Mouse (Mus musculus): ENCODE results near the gene Vgll4. TPM values are rescaled to one million over a fixed set of nuclear protein-coding genes. Genes with fewer than 3 reads are reported as not detected.

The Vgll4 gene
- polyA plus RNA-seq, 2 experiments, result 4.6 to 5.5 TPM

GRCm38 (mm10) chr6:114958249-114959011 lies 11.4 kb downstream of the Vgll4 start:
- Histone ChIP-seq H3K9ac (replicated peaks) (no peak overlapping the region), H3K4me1 (replicated peaks; ENCODE audit: control insufficient read depth in 2 of 2, insufficient read depth in 2 of 2, low read length in 1 of 2) (no peaks in the 10 kb centered on the region), H3K4me3 (ENCODE audit: insufficient read depth in 1 of 2, low read depth in 2 of 2, low read length in 2 of 2) (no peak overlapping the region), H3K9me3 (ENCODE audit: control insufficient read depth, low read length) (no peaks in the 10 kb centered on the region), H3K36me3 (replicated peaks; ENCODE audit: control insufficient read depth, insufficient read depth, low read depth) (no peaks in the 10 kb centered on the region), H3K4me2 (ENCODE audit: low read depth) (no peak overlapping the region), H3K27ac (no peak overlapping the region), H3K27me3 (ENCODE audit: control insufficient read depth, insufficient read depth, low read length) (no peaks in the 10 kb centered on the region)
- ATAC-seq (ENCODE audit: insufficient read depth) (no peak), DNase-seq (ENCODE audit: low read depth in 3 of 3, low spot score in 3 of 3) (no peak)
- 63% methylated on average over 10 of the region's 10 CpGs for WGBS (ENCODE audit: insufficient replicate concordance)
- TF ChIP-seq CTCF (IDR thresholded peaks at IDR 0.05; ENCODE audit: low read depth) (no peak), EP300 (IDR thresholded peaks at IDR 0.05; ENCODE audit: low read depth) (no peak)

DNA sequence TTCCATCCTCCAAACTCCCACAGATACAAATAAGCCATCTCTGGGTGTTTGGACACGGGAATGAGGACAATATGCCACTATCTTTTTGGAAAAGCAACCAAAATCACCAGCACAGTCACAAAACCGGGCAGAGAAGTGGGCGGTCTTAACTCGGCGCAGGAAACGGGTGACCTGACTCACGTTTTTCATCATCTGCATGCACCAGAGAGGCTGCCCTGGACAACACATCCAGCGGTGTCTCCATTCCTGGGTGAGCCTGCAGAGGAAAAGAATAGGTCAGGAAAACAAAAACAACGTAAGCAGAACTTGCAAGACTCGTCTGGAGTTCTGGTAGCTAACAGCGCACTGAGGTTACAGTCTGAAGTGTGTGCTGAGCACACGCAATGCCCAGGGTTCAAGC lies 12.0 kb downstream of the Vgll4 start:
- H3K36me3 ChIP-seq (replicated peaks; ENCODE audit: control insufficient read depth, insufficient read depth, low read depth), result no peaks in the 10 kb centered on the region
- H3K4me2 ChIP-seq (ENCODE audit: low read depth), result no peak overlapping the region
- no peak overlapping the region for H3K9ac ChIP-seq (replicated peaks)
- H3K4me1 ChIP-seq (replicated peaks; ENCODE audit: control insufficient read depth in 2 of 2, insufficient read depth in 2 of 2, low read length in 1 of 2), result no peaks in the 10 kb centered on the region
- no peaks in the 10 kb centered on the region for H3K9me3 ChIP-seq (ENCODE audit: control insufficient read depth, low read length)
- no peak for DNase-seq (ENCODE audit: low read depth in 3 of 3, low spot score in 3 of 3)
- H3K27ac ChIP-seq, result no peak overlapping the region
- 54% methylated on average over 12 of the region's 12 CpGs for WGBS (ENCODE audit: insufficient replicate concordance)
- TF ChIP-seq CTCF (IDR thresholded peaks at IDR 0.05; ENCODE audit: low read depth), result no peak
- TF ChIP-seq EP300 (IDR thresholded peaks at IDR 0.05; ENCODE audit: low read depth), result no peak
- H3K4me3 ChIP-seq (ENCODE audit: insufficient read depth in 1 of 2, low read depth in 2 of 2, low read length in 2 of 2), result no peak overlapping the region
- no peaks in the 10 kb centered on the region for H3K27me3 ChIP-seq (ENCODE audit: control insufficient read depth, insufficient read depth, low read length)
- no peak for ATAC-seq (ENCODE audit: insufficient read depth)

GRCm38 (mm10) chr6:114954496-114954895 lies 15.3 kb downstream of the Vgll4 start:
- ATAC-seq (ENCODE audit: insufficient read depth), result no peak
- no peak for TF ChIP-seq EP300 (IDR thresholded peaks at IDR 0.05; ENCODE audit: low read depth)
- TF ChIP-seq CTCF (IDR thresholded peaks at IDR 0.05; ENCODE audit: low read depth), result no peak
- no peak overlapping the region for H3K27ac ChIP-seq

DNA sequence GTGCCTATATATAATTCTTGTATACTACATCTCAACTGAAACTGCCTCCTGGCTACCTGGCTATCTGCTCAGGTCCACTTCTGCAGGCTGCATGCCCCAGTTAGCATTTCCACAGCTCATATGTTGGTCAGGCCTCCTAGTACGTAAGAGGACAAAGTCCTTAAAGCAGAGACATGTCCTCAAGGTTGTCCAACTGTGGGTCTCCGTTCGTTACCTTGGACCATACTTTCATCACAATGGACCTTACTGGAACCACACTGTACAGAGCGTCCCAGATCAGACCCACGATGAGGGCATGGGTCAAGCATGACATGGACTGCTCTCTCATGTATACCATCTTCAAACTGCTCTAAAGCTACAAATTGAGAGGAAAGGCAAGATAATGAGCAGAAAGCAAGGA lies 16.2 kb downstream of the Vgll4 start:
- Histone ChIP-seq H3K9ac (replicated peaks) (no peak overlapping the region), H3K4me3 (ENCODE audit: insufficient read depth in 1 of 2, low read depth in 2 of 2, low read length in 2 of 2) (no peak overlapping the region), H3K9me3 (ENCODE audit: control insufficient read depth, low read length) (no peaks in the 10 kb centered on the region), H3K27ac (no peak overlapping the region), H3K4me1 (replicated peaks; ENCODE audit: control insufficient read depth in 2 of 2, insufficient read depth in 2 of 2, low read length in 1 of 2) (no peaks in the 10 kb centered on the region), H3K36me3 (replicated peaks; ENCODE audit: control insufficient read depth, insufficient read depth, low read depth) (no peaks in the 10 kb centered on the region), H3K27me3 (ENCODE audit: control insufficient read depth, insufficient read depth, low read length) (no peaks in the 10 kb centered on the region), H3K4me2 (ENCODE audit: low read depth) (no peak overlapping the region)
- DNase-seq (ENCODE audit: low read depth in 3 of 3, low spot score in 3 of 3) (no peak), ATAC-seq (ENCODE audit: insufficient read depth) (no peak)
- no peak for TF ChIP-seq CTCF (IDR thresholded peaks at IDR 0.05; ENCODE audit: low read depth)
- TF ChIP-seq EP300 (IDR thresholded peaks at IDR 0.05; ENCODE audit: low read depth), result no peak
- WGBS (ENCODE audit: insufficient replicate concordance), result 81% methylated on average over 5 of the region's 5 CpGs

More at GRCm38 (mm10) chr6:114954496-114954895, 15.3 kb downstream of the Vgll4 start:
- no peak overlapping the region for H3K4me3 ChIP-seq (ENCODE audit: insufficient read depth in 1 of 2, low read depth in 2 of 2, low read length in 2 of 2)
- H3K27me3 ChIP-seq (ENCODE audit: control insufficient read depth, insufficient read depth, low read length), result no peaks in the 10 kb centered on the region
- H3K4me2 ChIP-seq (ENCODE audit: low read depth), result no peak overlapping the region
- H3K9me3 ChIP-seq (ENCODE audit: control insufficient read depth, low read length), result no peaks in the 10 kb centered on the region
- no peaks in the 10 kb centered on the region for H3K4me1 ChIP-seq (replicated peaks; ENCODE audit: control insufficient read depth in 2 of 2, insufficient read depth in 2 of 2, low read length in 1 of 2)
- no peak for DNase-seq (ENCODE audit: low read depth in 3 of 3, low spot score in 3 of 3)
- no peak overlapping the region for H3K9ac ChIP-seq (replicated peaks)
- WGBS (ENCODE audit: insufficient replicate concordance), result 46% methylated on average over 5 of the region's 5 CpGs
- no peaks in the 10 kb centered on the region for H3K36me3 ChIP-seq (replicated peaks; ENCODE audit: control insufficient read depth, insufficient read depth, low read depth)

DNA sequence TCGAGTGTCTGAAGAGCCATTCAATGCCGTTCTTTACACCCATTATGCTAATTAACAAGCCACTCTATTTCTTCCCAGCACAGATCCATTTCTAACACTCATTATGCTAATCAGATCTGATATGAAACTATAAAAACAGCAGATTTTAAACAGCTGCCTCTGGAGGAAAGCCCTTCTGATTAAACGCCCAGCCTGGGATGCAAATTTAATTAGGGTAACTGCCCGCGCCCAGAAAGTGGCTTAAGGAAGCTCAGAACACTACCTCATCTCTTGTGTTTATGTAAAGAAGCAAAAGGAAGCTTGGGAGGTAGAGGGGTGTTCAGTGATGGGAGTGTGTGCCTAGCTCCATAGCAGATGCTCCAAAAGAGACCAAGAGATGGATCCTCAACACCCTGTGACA lies 17.4 kb downstream of the Vgll4 start:
- no peak overlapping the region for H3K4me3 ChIP-seq (ENCODE audit: insufficient read depth in 1 of 2, low read depth in 2 of 2, low read length in 2 of 2)
- ATAC-seq (ENCODE audit: insufficient read depth) (no peak), DNase-seq (ENCODE audit: low read depth in 3 of 3, low spot score in 3 of 3) (no peak)
- WGBS (ENCODE audit: insufficient replicate concordance), result 71% methylated on average over 5 of the region's 5 CpGs
- H3K4me2 ChIP-seq (ENCODE audit: low read depth), result no peak overlapping the region
- no peaks in the 10 kb centered on the region for H3K27me3 ChIP-seq (ENCODE audit: control insufficient read depth, insufficient read depth, low read length)
- H3K4me1 ChIP-seq (replicated peaks; ENCODE audit: control insufficient read depth in 2 of 2, insufficient read depth in 2 of 2, low read length in 1 of 2), result no peaks in the 10 kb centered on the region
- no peak overlapping the region for H3K9ac ChIP-seq (replicated peaks)
- H3K27ac ChIP-seq, result no peak overlapping the region
- H3K9me3 ChIP-seq (ENCODE audit: control insufficient read depth, low read length), result no peaks in the 10 kb centered on the region
- H3K36me3 ChIP-seq (replicated peaks; ENCODE audit: control insufficient read depth, insufficient read depth, low read depth), result no peaks in the 10 kb centered on the region
- TF ChIP-seq CTCF (IDR thresholded peaks at IDR 0.05; ENCODE audit: low read depth) (no peak), EP300 (IDR thresholded peaks at IDR 0.05; ENCODE audit: low read depth) (no peak)

All from liver, embryonic 14.5 days (tissue).